In the genomic region with DNA sequence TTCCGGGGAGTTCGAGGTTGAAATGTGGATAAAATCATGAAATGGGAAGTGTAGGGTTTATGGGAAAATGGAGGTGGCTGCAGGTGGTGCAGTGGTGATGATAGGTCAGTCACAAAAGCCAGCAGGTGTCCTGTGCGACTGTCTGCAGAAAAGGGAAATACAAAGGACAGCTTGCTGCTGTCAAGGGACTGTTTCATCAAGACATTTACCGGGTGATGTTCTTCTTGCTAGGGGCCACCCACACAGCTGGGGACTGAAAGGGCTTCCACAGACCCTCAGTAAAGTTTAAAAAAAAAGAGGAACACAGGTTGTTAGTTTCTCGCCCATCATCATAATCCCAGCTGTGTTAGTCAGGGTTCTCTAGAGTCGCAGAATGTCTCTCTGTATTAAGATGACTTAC, we compare ENCODE assay signal across 1 mouse cellular context.
TF ChIP-seq lines count a peak whose summit lies in the region.

No protein-coding gene starts in this region.

TF ChIP-seq in MEL, 35 proteins besides CTCF, POLR2A, EP300 and RAD21 (continued from another document):
- no peak for TF ChIP-seq POLR2AphosphoS5 (IDR thresholded peaks at IDR 0.05; ENCODE audit: borderline replicate concordance, low read depth, low read length)
- peak; percentile 89; the same call in 1 of the 2 replicates for TF ChIP-seq UBTF (IDR thresholded peaks at IDR 0.05; ENCODE audit: borderline replicate concordance, insufficient read depth, low read depth, low read length)
- TF ChIP-seq ZMIZ1 (IDR thresholded peaks at IDR 0.05; ENCODE audit: low read depth, low read length): no peak
- peak; percentile 80 for TF ChIP-seq ZNF384 (IDR thresholded peaks at IDR 0.05; ENCODE audit: low read depth, low read length)
- no peak for TF ChIP-seq POLR2AphosphoS2 (IDR thresholded peaks at IDR 0.05; ENCODE audit: low read length)
- TF ChIP-seq RCOR1 (IDR thresholded peaks at IDR 0.05; ENCODE audit: low read depth, low read length): peak; percentile 43
- TF ChIP-seq MAZ (IDR thresholded peaks at IDR 0.05; ENCODE audit: low read depth, low read length): no peak
- TF ChIP-seq MYC (IDR thresholded peaks at IDR 0.05; ENCODE audit: low read depth, low read length): no peak; the same call in 1 of the 2 replicates
